Mouse (Mus musculus): ENCODE measurements around the gene Lhfpl2. TPM values are rescaled to one million over a fixed set of nuclear protein-coding genes. Genes with fewer than 3 reads are reported as not detected.

Gene Lhfpl2
- total and polyA plus RNA-seq, 3 experiments, result not detected

- H3K9ac ChIP-seq (ENCODE audit: insufficient read depth, low read depth), result no peak overlapping the region
- H3K27me3 ChIP-seq (replicated peaks), result no peaks in the 10 kb centered on the region
- dilution Hi-C loops (cut with MboI; ENCODE audit: extremely low pct_ligation_motif_present, extremely low pct_unique_long_range_greater_than_20kb, low sequenced_read_pairs) (no loop called here), in situ Hi-C loops (cut with MboI; ENCODE audit: low pct_ligation_motif_present, low pct_unique_long_range_greater_than_20kb, low sequenced_read_pairs) (no loop called here)
- H3K9me3 ChIP-seq (replicated peaks; ENCODE audit: low read length), result no peaks in the 10 kb centered on the region
- no peak overlapping the region for H3K4me2 ChIP-seq (ENCODE audit: insufficient read depth, low read depth, poor library complexity, severe bottlenecking)
- no peak for TF ChIP-seq TCF12 (IDR thresholded peaks at IDR 0.05; ENCODE audit: low read depth, low read length)
- peak; percentile 20 for TF ChIP-seq RAD21 (IDR thresholded peaks at IDR 0.05; ENCODE audit: low read depth, low read length)
- peak in 1 of 2 experiments; percentile 38; a peak in 2 of 4 replicates for TF ChIP-seq CTCF (conservative IDR thresholded peaks at IDR 0.05 in 1 of 2, IDR thresholded peaks at IDR 0.05 in 1 of 2; ENCODE audit: low read depth in 2 of 2, low read length in 2 of 2)
- no peaks in the 10 kb centered on the region for H3K36me3 ChIP-seq (replicated peaks in 1 of 2; ENCODE audit: control insufficient read depth in 1 of 2, insufficient read depth in 1 of 2, low read length in 1 of 2)
- no peaks in the 10 kb centered on the region for H3K4me1 ChIP-seq (ENCODE audit: control insufficient read depth in 1 of 2, insufficient read depth in 2 of 2)
- H3K4me3 ChIP-seq (replicated peaks in 1 of 3; ENCODE audit: low read depth in 2 of 3, low read length in 2 of 3, poor library complexity in 1 of 3), result no peak overlapping the region
- peak; percentile 12 for DNase-seq (ENCODE audit: extremely low read depth)
- no peaks in the 10 kb centered on the region for H3K79me2 ChIP-seq (replicated peaks; ENCODE audit: control insufficient read depth, extremely low read depth, insufficient read depth, poor library complexity, severe bottlenecking)
- no peak overlapping the region for H3K27ac ChIP-seq (ENCODE audit: insufficient read depth, low read depth)
Observed at GRCm38 (mm10) chr13:94212716-94213115, 155.1 kb downstream of the Lhfpl2 start.

GRCm38 (mm10) chr13:94223609-94224008, 166.0 kb downstream of the Lhfpl2 start:
- dilution Hi-C loops (cut with MboI; ENCODE audit: extremely low pct_ligation_motif_present, extremely low pct_unique_long_range_greater_than_20kb, low sequenced_read_pairs) (no loop called here), in situ Hi-C loops (cut with MboI; ENCODE audit: low pct_ligation_motif_present, low pct_unique_long_range_greater_than_20kb, low sequenced_read_pairs) (no loop called here)
- Histone ChIP-seq H3K4me3 (replicated peaks in 1 of 3; ENCODE audit: low read depth in 2 of 3, low read length in 2 of 3, poor library complexity in 1 of 3) (no peak overlapping the region), H3K27ac (ENCODE audit: insufficient read depth, low read depth) (no peak overlapping the region), H3K9me3 (replicated peaks; ENCODE audit: low read length) (no peaks in the 10 kb centered on the region), H3K36me3 (replicated peaks in 1 of 2; ENCODE audit: control insufficient read depth in 1 of 2, insufficient read depth in 1 of 2, low read length in 1 of 2) (no peaks in the 10 kb centered on the region), H3K27me3 (replicated peaks) (no peaks in the 10 kb centered on the region), H3K4me2 (ENCODE audit: insufficient read depth, low read depth, poor library complexity, severe bottlenecking) (no peak overlapping the region), H3K79me2 (replicated peaks; ENCODE audit: control insufficient read depth, extremely low read depth, insufficient read depth, poor library complexity, severe bottlenecking) (no peaks in the 10 kb centered on the region), H3K9ac (ENCODE audit: insufficient read depth, low read depth) (no peak overlapping the region), H3K4me1 (ENCODE audit: control insufficient read depth in 1 of 2, insufficient read depth in 2 of 2) (no peaks in the 10 kb centered on the region)
- no peak for DNase-seq (ENCODE audit: extremely low read depth)
- TF ChIP-seq ZC3H11A (IDR thresholded peaks at IDR 0.05; ENCODE audit: low read depth, low read length) (no peak), E2F4 (IDR thresholded peaks at IDR 0.05; ENCODE audit: insufficient replicate concordance, low read depth, low read length) (no peak), USF2 (conservative IDR thresholded peaks at IDR 0.05; ENCODE audit: low read depth, low read length) (no peak), NELFE (IDR thresholded peaks at IDR 0.05; ENCODE audit: low read depth, low read length) (no peak), GABPA (IDR thresholded peaks at IDR 0.05; ENCODE audit: insufficient replicate concordance, low read depth, low read length) (no peak), ELF1 (IDR thresholded peaks at IDR 0.05; ENCODE audit: low read depth, low read length) (no peak)

GRCm38 (mm10) chr13:94224717-94225705, 167.4 kb downstream of the Lhfpl2 start:
- no peaks in the 10 kb centered on the region for H3K36me3 ChIP-seq (replicated peaks in 1 of 2; ENCODE audit: control insufficient read depth in 1 of 2, insufficient read depth in 1 of 2, low read length in 1 of 2)
- no peak overlapping the region for H3K9ac ChIP-seq (ENCODE audit: insufficient read depth, low read depth)
- in situ Hi-C loops (cut with MboI; ENCODE audit: low pct_ligation_motif_present, low pct_unique_long_range_greater_than_20kb, low sequenced_read_pairs) (no loop called here), dilution Hi-C loops (cut with MboI; ENCODE audit: extremely low pct_ligation_motif_present, extremely low pct_unique_long_range_greater_than_20kb, low sequenced_read_pairs) (no loop called here)
- H3K4me3 ChIP-seq (replicated peaks in 1 of 3; ENCODE audit: low read depth in 2 of 3, low read length in 2 of 3, poor library complexity in 1 of 3), result no peak overlapping the region
- no peak for DNase-seq (ENCODE audit: extremely low read depth)
- H3K79me2 ChIP-seq (replicated peaks; ENCODE audit: control insufficient read depth, extremely low read depth, insufficient read depth, poor library complexity, severe bottlenecking), result no peaks in the 10 kb centered on the region
- no peaks in the 10 kb centered on the region for H3K4me1 ChIP-seq (ENCODE audit: control insufficient read depth in 1 of 2, insufficient read depth in 2 of 2)
- H3K27me3 ChIP-seq (replicated peaks), result no peaks in the 10 kb centered on the region
- H3K27ac ChIP-seq (ENCODE audit: insufficient read depth, low read depth), result no peak overlapping the region
- no peak overlapping the region for H3K4me2 ChIP-seq (ENCODE audit: insufficient read depth, low read depth, poor library complexity, severe bottlenecking)
- TF ChIP-seq CHD1 (IDR thresholded peaks at IDR 0.05; ENCODE audit: low read depth, low read length), result no peak
- no peak for TF ChIP-seq ZKSCAN1 (IDR thresholded peaks at IDR 0.05; ENCODE audit: borderline replicate concordance, low read depth, low read length)
- no peak for TF ChIP-seq ELF1 (IDR thresholded peaks at IDR 0.05; ENCODE audit: low read depth, low read length)
- no peak for TF ChIP-seq POLR2AphosphoS2 (IDR thresholded peaks at IDR 0.05; ENCODE audit: low read depth, low read length)
- TF ChIP-seq USF1 (IDR thresholded peaks at IDR 0.05; ENCODE audit: low read depth, low read length), result no peak
- TF ChIP-seq NRF1 (IDR thresholded peaks at IDR 0.05; ENCODE audit: low read depth, low read length), result no peak
- TF ChIP-seq MAX (IDR thresholded peaks at IDR 0.05; ENCODE audit: low read length), result no peak
- no peak for TF ChIP-seq USF2 (conservative IDR thresholded peaks at IDR 0.05; ENCODE audit: low read depth, low read length)
- H3K9me3 ChIP-seq (replicated peaks; ENCODE audit: low read length), result no peaks in the 10 kb centered on the region
